Mouse (Mus musculus): ENCODE data around the gene Elfn2.

- TF ChIP-seq POLR2AphosphoS2 (IDR thresholded peaks at IDR 0.05; ENCODE audit: insufficient read length, low read depth), result no peak
- TF ChIP-seq POLR2A (IDR thresholded peaks at IDR 0.05; ENCODE audit: insufficient read length, low read depth), result no peak
- no peak for TF ChIP-seq MYOG (IDR thresholded peaks at IDR 0.05; ENCODE audit: control insufficient read depth in 1 of 3, insufficient read depth in 1 of 3, insufficient read length in 2 of 3, low read depth in 2 of 3)
Observed at GRCm38 (mm10) chr15:78634095-78634737, 84.4 kb downstream of the Elfn2 start.
